Mouse (Mus musculus): ENCODE results near the gene Kank2.
"Not testable (repeated sequence)": the region's sequence is repeated elsewhere in the genome, so short reads cannot be mapped to it uniquely, and the experiment has no call there.

The Kank2 gene

GRCm38 (mm10) chr9:21818561-21818960, 20.0 kb upstream of the Kank2 start:
- DNase-seq (ENCODE audit: low spot score in 2 of 2) = no peak

GRCm38 (mm10) chr9:21818125-21818524, 19.6 kb upstream of the Kank2 start:
- no peak for DNase-seq (ENCODE audit: low spot score in 2 of 2)

GRCm38 (mm10) chr9:21816716-21817305, 18.3 kb upstream of the Kank2 start:
- no peak for DNase-seq (ENCODE audit: low spot score in 2 of 2)

- no peak for DNase-seq (ENCODE audit: low spot score in 2 of 2)
Observed at GRCm38 (mm10) chr9:21811170-21811569, 12.6 kb upstream of the Kank2 start.

- no peak for DNase-seq (ENCODE audit: low spot score in 2 of 2)
Observed at GRCm38 (mm10) chr9:21808561-21808960, 10.0 kb upstream of the Kank2 start.

GRCm38 (mm10) chr9:21806976-21807375, 8.4 kb upstream of the Kank2 start:
- DNase-seq (ENCODE audit: low spot score in 2 of 2) = peak in 1 of 2 experiments; percentile 12

GRCm38 (mm10) chr9:21806363-21806762, 7.8 kb upstream of the Kank2 start:
- no peak for DNase-seq (ENCODE audit: low spot score in 2 of 2)

- DNase-seq (ENCODE audit: low spot score in 2 of 2) = peak; percentile 77 to 88
Observed at GRCm38 (mm10) chr9:21803986-21804644, 5.6 kb upstream of the Kank2 start.

- no peak for DNase-seq (ENCODE audit: low spot score in 2 of 2)
Observed at GRCm38 (mm10) chr9:21801591-21801990, 3.0 kb upstream of the Kank2 start.

- DNase-seq (ENCODE audit: low spot score in 2 of 2) = no peak
Observed at GRCm38 (mm10) chr9:21801121-21801520, 2.6 kb upstream of the Kank2 start.

- no peak for DNase-seq (ENCODE audit: low spot score in 2 of 2)
Observed at GRCm38 (mm10) chr9:21799010-21799350, 436 bp upstream of the Kank2 start.

- DNase-seq (ENCODE audit: low spot score in 2 of 2) = no peak
Observed at GRCm38 (mm10) chr9:21797921-21798344, 611 bp downstream of the Kank2 start.

- DNase-seq (ENCODE audit: low spot score in 2 of 2) = no peak
Observed at GRCm38 (mm10) chr9:21796919-21797318, 1.6 kb downstream of the Kank2 start.

GRCm38 (mm10) chr9:21796259-21796658, 2.3 kb downstream of the Kank2 start:
- DNase-seq (ENCODE audit: low spot score in 2 of 2) = no peak

- no peak for DNase-seq (ENCODE audit: low spot score in 2 of 2)
Observed at GRCm38 (mm10) chr9:21795579-21795978, 3.0 kb downstream of the Kank2 start.

- no peak for DNase-seq (ENCODE audit: low spot score in 2 of 2)
Observed at GRCm38 (mm10) chr9:21794925-21795324, 3.6 kb downstream of the Kank2 start.

GRCm38 (mm10) chr9:21794344-21794834, 4.2 kb downstream of the Kank2 start:
- DNase-seq (ENCODE audit: low spot score in 2 of 2) = no peak

GRCm38 (mm10) chr9:21793507-21793906, 5.0 kb downstream of the Kank2 start:
- DNase-seq (ENCODE audit: low spot score in 2 of 2) = not testable (repeated sequence)

- peak; percentile 37 to 62 for DNase-seq (ENCODE audit: low spot score in 2 of 2)
Observed at GRCm38 (mm10) chr9:21792644-21793043, 5.9 kb downstream of the Kank2 start.

GRCm38 (mm10) chr9:21791861-21792260, 6.7 kb downstream of the Kank2 start:
- DNase-seq (ENCODE audit: low spot score in 2 of 2) = no peak

- no peak for DNase-seq (ENCODE audit: low spot score in 2 of 2)
Observed at GRCm38 (mm10) chr9:21788234-21788633, 10.3 kb downstream of the Kank2 start.

GRCm38 (mm10) chr9:21787654-21788053, 10.9 kb downstream of the Kank2 start:
- DNase-seq (ENCODE audit: low spot score in 2 of 2) = no peak

GRCm38 (mm10) chr9:21786906-21787305, 11.6 kb downstream of the Kank2 start:
- DNase-seq (ENCODE audit: low spot score in 2 of 2) = peak in 1 of 2 experiments; percentile 52

All from left cerebral cortex, adult 9 months (tissue).